7 mouse cellular contexts compared by ENCODE assay signal in the genomic region with DNA sequence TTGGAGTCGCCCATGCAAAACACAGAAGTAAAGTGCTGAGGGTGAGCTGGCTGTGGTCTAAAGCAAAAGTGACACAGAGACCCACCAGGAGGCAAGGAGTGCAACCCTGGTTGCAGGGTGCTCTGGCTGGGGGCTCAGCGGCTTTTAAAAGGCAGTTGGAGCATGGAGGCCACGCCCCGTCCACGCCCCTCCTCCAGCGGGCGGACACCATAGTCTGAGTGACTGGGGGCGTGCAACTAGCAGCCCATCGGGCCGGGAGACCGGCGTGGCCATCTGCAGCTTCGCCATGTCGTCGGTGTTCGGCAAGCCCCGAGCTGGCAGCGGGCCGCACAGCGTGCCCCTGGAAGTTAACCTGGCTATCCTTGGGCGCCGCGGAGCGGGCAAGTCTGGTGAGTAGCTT. TPM values are rescaled to one million over a fixed set of nuclear protein-coding genes. Genes with fewer than 3 reads are reported as not detected.
DNase-seq lines count a peak whose midpoint lies in the region; ATAC-seq and TF ChIP-seq lines count a peak whose summit lies in the region.

Rasl12 (plus strand) TSS at position 228 of the 400 bp plus-strand sequence.

- no peak within 1 kb of the TSS for H3K27ac ChIP-seq in intestine, embryonic 14.5 days (ENCODE audit: low read depth)
- peak within 1 kb of the TSS; percentile 82 for H3K27ac ChIP-seq in limb, embryonic 10.5 days
- peak within 1 kb of the TSS; percentile 85 for H3K27ac ChIP-seq in midbrain, embryonic 10.5 days (replicated peaks)
- H3K27ac ChIP-seq in small intestine, adult 2 months (ENCODE audit: insufficient read depth, low read depth, low read length): no peak within 1 kb of the TSS

- peaks cover 78% of the 10 kb centered on the region for H3K27me3 ChIP-seq in intestine, embryonic 14.5 days (replicated peaks; ENCODE audit: control insufficient read depth, insufficient read depth, low read length)
- peaks cover 12% of the 10 kb centered on the region for H3K27me3 ChIP-seq in limb, embryonic 10.5 days (ENCODE audit: low read depth, poor library complexity, severe bottlenecking)
- peaks cover 33% of the 10 kb centered on the region for H3K27me3 ChIP-seq in midbrain, embryonic 10.5 days (ENCODE audit: low read depth, poor library complexity, severe bottlenecking)
- no peaks in the 10 kb centered on the region for H3K27me3 ChIP-seq in small intestine, adult 2 months (ENCODE audit: control insufficient read depth, insufficient read depth, low read length)

- H3K4me3 ChIP-seq in intestine, embryonic 14.5 days (ENCODE audit: low read depth, low read length): peak within 1 kb of the TSS; percentile 44
- H3K4me3 ChIP-seq in limb, embryonic 10.5 days: peak within 1 kb of the TSS; percentile 60
- peak within 1 kb of the TSS; percentile 68 for H3K4me3 ChIP-seq in midbrain, embryonic 10.5 days
- H3K4me3 ChIP-seq in small intestine, adult 2 months (ENCODE audit: low read depth, low read length): peak within 1 kb of the TSS; percentile 62

- 1% methylated on average over 24 of the region's 24 CpGs for WGBS in intestine, embryonic 14.5 days
- under 1% methylated on average over 24 of the region's 24 CpGs for WGBS in limb, embryonic 10.5 days
- WGBS in midbrain, embryonic 10.5 days: 1% methylated on average over 24 of the region's 24 CpGs
- 5% methylated on average over 24 of the region's 24 CpGs for WGBS in small intestine, adult 2 months

- no peak for TF ChIP-seq POLR2A in small intestine, adult 2 months (IDR thresholded peaks at IDR 0.05; ENCODE audit: low read depth, low read length)

- H3K4me2 ChIP-seq in intestine, embryonic 14.5 days (ENCODE audit: low read length): peak within 1 kb of the TSS; percentile 74

- ATAC-seq in intestine, embryonic 14.5 days (replicated peaks; ENCODE audit: low FRiP score, low TSS enrichment, low read depth): peak; percentile 72; the same call in 1 of the 2 replicates

- peaks cover 3% of the 10 kb centered on the region; the same call in 1 of the 2 replicates for H3K4me1 ChIP-seq in intestine, embryonic 14.5 days (replicated peaks; ENCODE audit: control insufficient read depth, insufficient read depth, low read length)
- peaks cover 15% of the 10 kb centered on the region for H3K4me1 ChIP-seq in limb, embryonic 10.5 days
- H3K4me1 ChIP-seq in midbrain, embryonic 10.5 days: peaks cover 13% of the 10 kb centered on the region
- H3K4me1 ChIP-seq in small intestine, adult 2 months (ENCODE audit: control insufficient read depth, insufficient read depth, insufficient read length, low read length): peaks cover 7% of the 10 kb centered on the region; the same call in 1 of the 2 replicates

- peak; percentile 73 for DNase-seq in adrenal gland, postnatal 25 days
- DNase-seq in embryo, embryonic 11.5 days (ENCODE audit: low read depth, low spot score): peak; percentile 62
- DNase-seq in gastrocnemius, postnatal 4 days (ENCODE audit: low spot score in 2 of 2): peak; percentile 53 to 71
- DNase-seq in intestine, embryonic 14.5 days (ENCODE audit: low spot score): peak; percentile 80
- peak; percentile 88 for DNase-seq in limb, embryonic 10.5 days (ENCODE audit: low spot score)
- peak; percentile 82 for DNase-seq in midbrain, embryonic 10.5 days (ENCODE audit: low spot score)

- no peak for TF ChIP-seq CTCF in small intestine, adult 2 months (IDR thresholded peaks at IDR 0.05; ENCODE audit: extremely low read depth, insufficient read length, insufficient replicate concordance, low read depth, low read length)

- H3K9ac ChIP-seq in intestine, embryonic 14.5 days (ENCODE audit: low read length): peak within 1 kb of the TSS; percentile 37

- H3K9me3 ChIP-seq in intestine, embryonic 14.5 days (ENCODE audit: control insufficient read depth, low read length): no peaks in the 10 kb centered on the region
- H3K9me3 ChIP-seq in limb, embryonic 10.5 days (replicated peaks): no peaks in the 10 kb centered on the region
- no peaks in the 10 kb centered on the region for H3K9me3 ChIP-seq in midbrain, embryonic 10.5 days (replicated peaks)

- no peaks in the 10 kb centered on the region for H3K36me3 ChIP-seq in intestine, embryonic 14.5 days (ENCODE audit: control insufficient read depth, insufficient read depth, low read length)
- no peaks in the 10 kb centered on the region for H3K36me3 ChIP-seq in limb, embryonic 10.5 days
- no peaks in the 10 kb centered on the region for H3K36me3 ChIP-seq in midbrain, embryonic 10.5 days
- H3K36me3 ChIP-seq in small intestine, adult 2 months (ENCODE audit: control insufficient read depth, insufficient read depth, low read length): no peaks in the 10 kb centered on the region

RNA-seq across cellular contexts. Expression of gene Rasl12, which starts in this region (rescaled TPM):
- 9.6 and 15.9 TPM in 2 replicates for total RNA-seq in adrenal gland, postnatal 25 days (2021)
- 1 to 10 TPM; 8.7 to 9.2 TPM for total RNA-seq in gastrocnemius, postnatal 4 days (2021)
- 2.6 and 2.7 TPM in 2 replicates for polyA plus RNA-seq in intestine, embryonic 14.5 days (2014; fragmentation: Nextera tagmentation; extraction: Ambion mirVana)
- polyA plus RNA-seq in limb, embryonic 10.5 days (2016; fragmentation: Nextera tagmentation; extraction: Ambion mirVana): 5.8 and 8.2 TPM in 2 replicates
- polyA plus RNA-seq in midbrain, embryonic 10.5 days (2016; fragmentation: Nextera tagmentation; extraction: Ambion mirVana): 6.7 TPM in 2 replicates
- 1.4 and 2.3 TPM in 2 replicates for polyA plus RNA-seq in small intestine, adult 2 months (2012; rRNA removed)

Comparison
In these comparisons a context has a peak if more than half of its experiments do, and no peak if none do; other contexts are left out.
1. H3K27ac ChIP-seq: peak in limb, embryonic 10.5 days (single experiment) and midbrain, embryonic 10.5 days (single experiment); none in intestine, embryonic 14.5 days (single experiment) and small intestine, adult 2 months (single experiment).
2. Peak in every context shown above with its lines, with median percentiles within 50 percentile points of each other: DNase-seq and H3K4me3 ChIP-seq.